Mouse (Mus musculus) brain, embryonic 18.5 days (tissue): ENCODE data around the gene Card19.

ENCODE experiments used
- DNase-seq: peaks from one replicate; pipeline ENCODE4 v3.0.0-alpha.2; 2012; ENCODE audit warnings: low read depth, low spot score

The Card19 gene

DNA sequence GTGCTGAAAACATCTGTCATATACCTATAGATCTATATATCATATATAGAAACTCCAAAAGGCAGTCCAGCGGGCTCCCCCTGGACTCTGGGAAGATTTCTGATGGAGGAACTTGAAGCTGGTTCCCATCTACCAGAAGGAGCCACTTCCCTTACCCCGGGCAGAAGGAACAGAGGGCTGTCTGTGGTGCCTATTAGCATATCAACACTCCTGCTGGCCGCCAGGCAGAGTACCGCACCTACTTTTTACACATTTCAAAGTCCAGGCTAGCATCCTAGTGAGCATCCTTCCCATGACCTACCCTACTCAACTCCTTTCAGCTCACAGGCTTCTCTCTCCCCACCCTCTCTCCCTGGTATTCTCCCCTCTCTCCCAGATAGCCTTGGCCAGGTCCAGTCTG, 9.8 kb upstream of the Card19 start:
- DNase-seq: no peak

DNA sequence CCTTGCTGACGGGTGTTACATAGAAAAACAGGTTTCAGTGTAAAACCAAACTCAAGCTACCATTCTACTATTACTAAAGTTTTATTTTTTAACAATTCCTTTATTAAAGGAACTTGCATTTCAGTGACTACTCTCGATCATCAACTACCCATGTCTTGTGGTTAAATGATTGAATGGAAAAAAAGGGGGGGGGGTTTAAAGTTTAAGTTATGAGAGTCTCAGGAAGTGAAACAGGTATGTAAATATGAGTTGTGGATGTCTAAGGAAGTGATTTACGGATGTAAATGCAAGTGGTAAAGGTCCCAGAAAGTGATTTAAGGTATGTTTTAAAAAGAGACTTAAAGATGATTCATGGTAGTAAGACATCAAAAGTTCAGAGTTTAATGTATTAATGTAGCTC, 9.3 kb upstream of the Card19 start:
- DNase-seq: no peak

DNA sequence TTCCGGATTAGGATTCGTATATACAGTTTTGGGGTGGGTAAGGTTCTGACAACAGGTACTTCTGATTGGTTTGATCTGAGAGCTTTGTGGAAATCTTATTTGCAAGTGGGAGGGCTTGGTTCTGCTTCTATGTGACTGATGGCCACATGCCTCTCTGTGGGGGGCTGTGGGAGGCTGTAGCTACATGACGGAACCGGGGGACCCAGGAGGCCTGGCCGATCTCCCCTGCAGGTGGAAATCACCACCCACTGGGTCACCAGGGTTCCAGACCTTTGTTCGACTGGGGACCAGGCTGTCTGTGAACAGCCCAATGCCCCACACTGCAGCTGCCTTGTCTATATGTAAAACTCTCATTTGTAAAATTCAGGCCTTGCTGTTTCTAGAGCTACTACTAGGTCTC, 8.9 kb upstream of the Card19 start:
- no peak for DNase-seq

DNA sequence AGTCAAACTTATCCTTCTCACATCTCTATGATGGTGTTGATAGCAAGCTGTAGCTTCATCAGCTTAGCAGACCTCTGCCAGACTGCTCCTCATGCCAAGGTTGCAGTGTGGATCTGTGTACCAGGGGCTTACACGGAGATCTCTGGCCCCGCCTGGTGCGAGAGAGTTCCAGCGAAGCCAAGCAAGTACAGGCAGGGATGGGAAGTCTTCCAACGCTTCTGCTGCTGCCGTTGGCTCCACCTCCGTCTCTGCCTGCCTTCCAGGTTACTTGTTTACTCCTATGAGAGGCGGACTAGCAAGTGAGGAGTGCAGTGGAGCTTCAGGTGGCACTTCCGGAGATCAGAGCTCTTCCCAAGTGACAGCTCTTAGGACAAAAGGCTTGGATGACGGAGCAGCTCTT, 8.5 kb upstream of the Card19 start:
- DNase-seq: no peak

DNA sequence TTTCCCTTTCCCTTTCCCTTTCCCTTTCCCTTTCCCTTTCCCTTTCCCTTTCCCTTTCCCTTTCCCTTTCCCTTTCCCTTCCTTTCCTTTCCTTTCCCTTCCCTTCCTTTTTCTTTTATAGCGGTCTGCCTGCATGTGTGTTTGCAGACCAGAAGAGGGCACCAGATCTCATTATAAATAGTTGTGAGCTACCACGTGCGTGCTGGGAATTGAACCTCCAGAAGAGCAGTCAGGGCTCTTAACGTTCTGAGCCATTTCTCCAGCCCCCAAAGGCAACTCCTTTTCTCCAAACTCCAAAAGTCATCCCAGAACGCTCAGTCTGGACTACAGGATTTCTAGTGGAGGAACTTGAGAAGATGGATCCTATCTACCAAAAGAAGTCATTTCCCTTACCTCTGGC, 5.1 kb upstream of the Card19 start:
- no peak for DNase-seq

DNA sequence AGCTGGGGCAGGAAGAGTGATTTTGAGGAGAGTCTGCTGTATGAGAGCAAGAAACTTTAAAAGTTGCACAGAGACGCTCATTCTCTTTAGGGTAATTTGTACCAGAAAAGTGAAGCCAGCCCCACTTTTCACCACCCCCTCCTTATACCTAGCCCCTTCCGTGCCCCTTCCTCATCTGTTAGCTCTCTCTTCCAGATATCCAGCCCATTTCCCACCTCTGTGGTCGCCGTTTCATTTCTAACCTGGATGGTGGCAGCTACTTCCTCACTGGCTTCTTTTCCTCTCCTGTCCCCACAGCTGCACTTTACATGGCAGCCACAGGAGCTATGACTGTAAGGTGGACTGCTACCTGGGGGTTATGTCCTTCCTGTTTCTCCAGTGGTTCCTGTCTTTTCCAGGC, 3.5 kb upstream of the Card19 start:
- DNase-seq: no peak

DNA sequence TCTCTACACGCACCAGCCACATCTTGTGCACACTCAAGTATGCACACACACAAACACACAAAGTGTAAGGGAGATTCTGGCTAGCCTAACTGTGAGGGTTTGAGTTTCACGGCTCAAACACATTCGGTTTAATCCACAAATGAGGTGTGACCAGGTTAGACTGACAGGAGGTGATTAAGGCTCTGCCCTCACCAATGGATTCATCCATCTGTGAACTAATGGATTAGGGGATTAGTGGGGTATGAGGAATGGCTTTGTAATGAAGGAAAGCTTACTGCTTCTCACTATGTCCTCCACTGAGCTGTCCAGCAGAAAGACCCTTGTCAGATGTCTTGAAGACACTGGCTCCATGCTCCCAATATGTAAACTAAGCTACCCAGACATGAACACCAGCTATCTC, 2.8 kb upstream of the Card19 start:
- no peak for DNase-seq

DNA sequence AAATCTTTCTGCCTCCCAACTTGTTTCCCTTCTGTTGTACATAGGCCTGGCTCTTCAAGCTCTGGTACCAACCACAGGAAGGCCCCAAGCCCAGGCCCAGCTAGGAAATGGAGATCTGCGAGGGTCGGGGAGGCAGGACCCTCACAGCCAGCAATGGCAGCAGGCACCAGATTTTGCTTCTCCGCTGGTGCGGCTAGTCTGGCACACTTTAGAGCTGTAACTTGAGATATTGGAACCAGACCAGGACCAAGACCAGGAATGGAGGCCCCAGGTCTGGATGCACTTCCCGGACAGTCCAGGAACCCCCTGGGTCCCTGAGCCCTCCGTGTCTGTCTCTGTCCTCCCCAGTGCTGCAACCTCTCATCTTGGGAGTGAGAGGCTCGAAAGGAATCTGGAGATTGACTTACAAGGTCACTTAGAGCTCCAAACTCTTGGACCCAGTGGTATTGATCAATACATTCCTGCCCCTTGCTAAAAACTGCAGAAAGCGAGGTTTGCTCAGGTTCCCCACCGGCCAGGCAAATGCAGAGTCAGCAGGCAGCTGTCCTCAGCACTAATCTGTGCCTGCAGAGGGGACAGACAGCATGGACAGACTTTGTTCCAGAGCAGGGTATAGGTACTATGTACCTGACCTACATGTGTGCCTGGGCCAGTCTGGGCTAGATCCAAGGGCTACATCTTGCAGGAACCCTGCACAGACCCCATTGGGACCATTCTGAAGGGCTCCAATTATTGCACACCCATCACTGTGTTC, 1.1 kb upstream of the Card19 start:
- DNase-seq: no peak

DNA sequence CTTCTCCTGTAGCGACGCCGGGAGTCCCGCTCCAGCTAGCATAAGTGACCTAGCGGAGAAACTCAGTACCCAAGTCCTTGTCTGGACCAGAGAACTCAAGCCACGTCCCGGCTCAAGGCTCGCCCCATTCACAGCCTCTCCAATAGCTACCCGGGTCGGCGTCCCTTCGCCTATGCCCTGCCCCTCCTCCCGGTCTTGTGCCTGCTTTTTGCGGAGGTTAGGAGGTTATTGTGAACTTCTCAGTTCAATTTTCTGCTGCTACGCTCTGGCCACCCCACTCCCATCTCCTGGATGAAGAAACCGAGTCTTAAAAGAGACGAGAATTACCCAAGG, 349 bp upstream of the Card19 start:
- DNase-seq: no peak

DNA sequence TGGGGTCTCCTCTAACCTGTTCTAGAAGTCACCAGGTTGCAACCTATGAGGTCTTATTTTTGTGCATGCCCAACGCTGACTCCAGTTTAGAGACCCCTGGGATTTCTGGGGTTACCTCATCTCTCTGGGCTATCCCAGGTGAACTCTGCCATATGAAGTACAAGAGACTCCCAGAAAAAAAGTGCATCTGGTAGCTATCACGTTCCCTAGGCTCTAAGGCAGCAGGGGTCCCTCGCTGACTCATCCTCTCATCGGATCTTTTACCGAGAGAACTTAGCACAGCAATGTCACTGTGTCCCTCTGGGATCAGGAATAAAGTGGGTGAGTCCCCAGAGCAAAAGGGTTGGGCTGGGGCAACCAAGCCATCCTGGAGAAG, 721 bp downstream of the Card19 start:
- no peak for DNase-seq

DNA sequence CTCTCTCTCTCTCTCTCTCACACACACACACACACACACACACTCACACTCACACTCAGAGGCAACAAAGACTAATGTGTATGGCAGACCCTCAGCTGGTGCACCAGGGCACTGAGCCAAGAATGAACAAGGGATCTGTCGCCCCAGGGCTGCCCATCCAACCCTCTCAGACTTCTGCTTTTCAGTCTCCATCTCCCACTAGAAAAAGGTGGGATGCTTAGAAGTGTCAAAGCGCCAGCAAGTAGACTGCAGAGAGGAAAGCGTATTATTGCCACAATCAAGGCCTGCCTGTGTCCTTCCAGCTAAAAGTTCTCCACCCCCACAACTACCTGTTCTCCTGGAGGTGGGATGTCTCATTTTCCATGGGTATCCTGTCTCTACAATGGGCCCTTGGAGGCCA, 1.4 kb downstream of the Card19 start:
- no peak for DNase-seq

DNA sequence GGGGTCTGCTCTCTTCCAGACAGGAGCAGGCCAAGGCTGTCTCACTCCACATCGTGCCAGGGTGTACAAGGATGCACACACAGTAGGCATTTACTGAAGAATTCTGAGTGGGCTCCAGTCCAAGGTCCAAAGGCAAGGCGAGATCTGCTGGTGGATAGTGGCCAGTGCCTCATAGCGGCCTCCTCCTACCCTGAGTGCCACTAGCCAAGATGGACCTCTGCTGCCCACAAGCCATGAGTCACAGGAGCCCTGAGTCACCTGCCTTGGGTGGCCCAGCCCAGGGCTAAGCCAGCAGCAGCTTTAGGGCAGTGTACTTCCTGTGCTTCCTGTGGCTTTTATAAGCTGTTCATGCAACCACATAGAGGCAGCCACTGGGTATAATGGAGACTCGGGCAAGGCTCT, 2.3 kb downstream of the Card19 start:
- no peak for DNase-seq

DNA sequence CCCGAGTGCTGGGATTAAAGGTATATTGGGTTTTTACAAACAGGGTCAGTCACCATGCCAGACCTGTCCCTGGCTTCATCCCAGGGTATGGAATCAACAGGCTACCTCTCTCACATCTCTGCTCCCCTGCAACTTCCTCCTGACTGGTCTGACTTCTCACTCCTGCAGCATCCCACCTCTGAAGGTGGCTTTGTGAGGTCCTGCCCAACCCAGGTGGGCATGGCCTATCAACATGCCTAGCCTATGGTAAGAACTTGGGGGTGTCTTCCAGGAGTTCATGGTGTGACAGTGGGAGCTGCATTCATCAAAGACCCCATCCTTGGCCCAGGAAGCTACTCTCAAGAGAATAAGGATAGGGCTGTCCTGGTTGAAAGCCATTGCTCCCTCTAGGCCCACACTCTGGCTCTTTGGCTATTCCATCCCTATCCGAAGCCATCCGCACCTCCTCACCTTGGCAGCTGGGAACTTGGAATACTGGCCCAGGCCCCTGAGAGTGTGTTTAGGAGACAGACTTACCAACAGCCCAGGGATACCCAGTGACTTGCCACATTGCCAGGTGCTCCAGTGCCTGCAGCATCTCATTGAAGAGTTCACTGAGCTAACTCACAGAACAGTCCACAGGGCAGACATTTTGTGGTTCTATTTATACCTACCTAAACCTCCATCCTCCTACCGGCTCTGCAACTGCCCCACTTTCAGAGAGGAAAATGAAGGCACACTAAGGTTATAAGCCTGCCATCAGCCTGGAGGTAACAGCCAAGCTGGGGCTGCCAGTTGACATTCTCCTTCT, 2.9 kb downstream of the Card19 start:
- DNase-seq: no peak

DNA sequence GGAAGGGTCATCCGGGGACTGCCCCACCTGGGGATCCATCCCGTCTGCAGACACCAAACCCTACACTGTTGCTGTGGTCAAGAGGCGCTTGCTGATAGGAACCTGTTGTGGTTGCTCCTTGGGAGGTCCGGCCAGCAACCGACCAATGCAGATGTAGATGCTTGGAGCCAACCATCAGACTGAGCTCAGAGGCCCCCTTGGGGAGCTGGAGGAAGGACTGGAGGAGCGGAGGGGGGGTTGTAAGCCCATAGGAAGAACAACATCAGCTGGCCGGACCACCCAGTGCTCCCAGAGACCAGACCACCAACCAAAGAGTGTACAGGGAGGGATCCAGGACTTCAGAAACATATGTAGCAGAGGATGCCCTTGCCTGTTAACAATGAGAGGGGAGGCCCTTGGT, 6.5 kb downstream of the Card19 start:
- no peak for DNase-seq

DNA sequence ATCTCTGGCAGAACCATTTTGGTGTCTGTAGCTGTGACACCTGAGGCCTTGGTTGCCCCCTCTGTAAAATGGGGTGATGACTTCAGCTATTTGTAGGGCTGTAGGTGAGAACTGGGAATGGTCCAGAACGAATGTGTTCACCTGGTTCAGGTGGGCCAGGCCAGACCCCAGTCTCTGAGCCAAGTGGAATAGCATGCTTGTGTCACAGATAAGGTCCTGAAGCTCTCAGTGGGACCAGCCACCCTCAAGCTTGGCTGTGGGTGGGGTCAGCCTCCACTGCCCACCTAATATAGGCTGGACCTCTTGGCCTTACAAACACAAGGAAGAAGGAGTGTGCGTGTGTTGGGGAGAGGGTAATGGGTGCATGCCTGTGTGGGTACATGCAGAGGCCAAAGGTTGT, 9.5 kb downstream of the Card19 start:
- DNase-seq: no peak

DNA sequence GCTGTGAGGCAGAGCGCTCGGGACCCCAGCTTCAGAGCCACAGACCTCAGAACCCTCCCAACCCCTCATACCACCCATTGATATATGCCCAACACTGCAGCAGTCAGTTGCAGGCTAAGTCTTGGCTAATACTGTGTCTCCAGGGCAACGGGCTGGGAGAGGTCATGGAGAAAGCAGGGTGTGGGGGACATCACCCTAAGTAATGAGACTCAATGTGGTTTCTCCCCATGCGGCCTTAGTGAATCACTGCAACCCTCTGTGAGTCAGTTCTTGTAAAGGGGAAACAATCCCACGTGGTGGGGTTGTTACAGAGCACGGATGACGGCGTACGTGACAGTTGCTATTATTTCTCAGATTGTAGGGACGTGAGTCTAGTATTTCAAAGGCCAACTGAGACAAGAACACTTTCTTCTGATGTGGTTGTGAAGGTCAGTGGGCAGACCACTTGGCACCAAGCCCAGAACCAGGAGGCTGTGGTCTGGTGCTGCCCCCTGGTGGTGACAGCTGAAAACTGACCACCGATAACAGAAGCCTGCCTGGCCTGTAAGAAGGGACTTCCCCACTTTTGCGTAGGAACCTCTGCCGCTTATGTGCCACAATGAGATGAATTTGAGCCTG, 10.3 kb downstream of the Card19 start:
- DNase-seq: no peak

DNA sequence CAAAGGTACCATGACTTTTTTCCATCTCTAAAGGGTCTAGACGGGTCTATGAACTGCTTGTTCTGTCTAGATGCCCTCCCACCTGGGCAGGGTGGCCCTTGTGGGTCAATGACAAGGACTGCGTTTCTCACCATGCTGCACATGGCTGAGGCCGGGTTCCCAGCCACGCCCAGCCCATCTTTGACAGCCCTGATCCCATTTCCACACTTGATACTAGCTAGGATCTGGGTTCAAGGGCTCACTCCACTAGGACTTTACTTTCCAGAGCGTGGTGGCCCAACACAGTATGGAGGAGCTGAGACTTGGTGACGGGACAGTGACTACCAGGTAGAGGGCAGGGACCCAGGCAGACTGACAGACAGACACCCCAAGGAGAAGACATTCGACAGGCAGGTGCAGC, 13.3 kb downstream of the Card19 start:
- no peak for DNase-seq

DNA sequence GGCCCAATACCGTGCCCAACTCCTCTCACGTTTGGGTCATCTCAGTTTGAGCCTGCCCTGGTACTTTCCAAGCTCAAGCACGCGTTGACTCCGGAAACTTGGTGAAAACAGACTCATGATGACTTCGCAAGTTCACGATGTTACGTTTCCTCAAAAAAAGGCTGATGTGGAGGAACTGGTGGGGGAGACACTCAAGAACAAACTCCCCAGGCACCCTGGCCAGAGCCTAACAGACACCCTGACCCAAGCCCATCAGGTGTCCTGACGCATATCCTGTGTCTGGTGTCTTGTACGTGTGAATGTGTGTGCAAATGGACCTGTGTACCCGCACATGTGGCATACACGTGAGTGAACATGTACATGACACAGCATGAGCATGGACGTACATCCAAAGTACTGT, 15.1 kb downstream of the Card19 start:
- no peak for DNase-seq

DNA sequence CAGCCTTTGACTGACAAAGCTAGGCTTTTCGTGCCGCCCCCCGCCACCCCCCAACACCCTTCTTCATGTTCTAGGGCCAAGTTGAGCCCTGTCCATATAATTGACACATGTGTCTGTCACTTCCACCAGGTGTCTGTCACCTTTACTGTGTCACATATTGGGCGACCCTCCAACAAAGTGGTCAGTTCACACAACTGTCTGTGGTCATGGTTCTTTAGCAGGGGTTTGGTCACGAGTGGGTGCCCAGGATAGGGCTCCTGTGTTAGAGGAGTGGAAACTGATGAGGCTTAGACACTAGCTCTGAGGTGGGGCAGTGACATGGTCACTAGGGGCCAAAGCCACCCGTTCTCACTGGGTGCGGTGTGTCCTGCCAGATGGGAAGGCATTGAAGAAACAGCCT, 15.9 kb downstream of the Card19 start:
- no peak for DNase-seq

DNA sequence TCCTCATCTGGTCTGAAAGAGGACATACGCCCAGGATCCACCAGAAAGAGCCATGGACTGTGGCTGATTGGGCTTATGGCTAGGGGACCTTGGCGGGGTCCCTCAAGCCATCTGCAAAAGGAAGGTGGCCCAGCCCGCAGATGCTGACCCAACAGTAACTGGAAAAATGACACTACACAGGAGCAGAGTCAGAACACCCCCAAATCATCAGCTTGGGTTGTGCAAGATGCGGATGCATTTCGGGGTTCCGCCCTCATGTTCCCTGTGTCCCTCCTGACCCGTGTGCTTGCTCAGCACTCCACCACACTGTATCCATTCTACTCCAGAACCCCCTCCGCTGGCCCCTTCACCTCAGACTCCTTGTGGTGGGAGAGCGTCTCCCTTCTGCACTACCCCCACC, 17.1 kb downstream of the Card19 start:
- DNase-seq: no peak

DNA sequence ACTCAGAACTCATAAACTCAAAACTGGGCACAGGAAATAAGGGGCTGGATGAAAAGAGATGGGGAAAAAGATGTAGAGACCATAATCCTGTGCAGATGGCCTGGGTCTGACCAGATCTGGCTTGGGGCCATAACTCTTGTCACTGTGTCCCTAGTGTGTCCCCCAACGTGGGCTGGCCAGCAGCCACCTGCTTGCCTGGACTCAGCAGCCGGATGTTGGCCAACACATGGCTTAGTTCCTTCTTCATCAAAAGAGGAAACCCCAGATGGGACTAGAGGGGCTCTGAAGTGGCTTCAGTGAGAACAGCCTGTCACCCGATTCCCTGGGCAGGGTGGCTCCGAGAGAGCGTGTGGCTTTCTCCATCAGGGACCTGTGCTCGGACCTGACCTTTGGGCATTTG, 19.1 kb downstream of the Card19 start:
- no peak for DNase-seq

DNA sequence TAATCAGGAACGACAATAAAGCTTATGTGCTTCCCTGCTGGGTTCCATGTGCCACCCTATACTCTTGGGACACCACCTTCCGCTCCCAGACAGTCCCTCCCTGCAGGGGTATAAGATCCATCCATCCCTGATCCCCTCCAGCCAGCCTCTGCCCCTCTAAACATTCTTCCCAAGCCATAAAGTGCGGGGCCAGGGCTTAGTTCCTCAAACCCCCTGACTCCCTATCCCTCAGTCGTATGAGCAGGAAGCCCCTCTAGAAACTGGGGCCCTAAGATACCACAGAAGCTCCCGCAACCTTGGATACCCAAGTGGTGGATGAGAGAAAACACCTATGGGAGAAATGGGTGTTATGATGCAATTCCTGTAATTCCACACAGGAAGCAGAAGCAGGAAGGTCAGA, 19.6 kb downstream of the Card19 start:
- DNase-seq: no peak

DNA sequence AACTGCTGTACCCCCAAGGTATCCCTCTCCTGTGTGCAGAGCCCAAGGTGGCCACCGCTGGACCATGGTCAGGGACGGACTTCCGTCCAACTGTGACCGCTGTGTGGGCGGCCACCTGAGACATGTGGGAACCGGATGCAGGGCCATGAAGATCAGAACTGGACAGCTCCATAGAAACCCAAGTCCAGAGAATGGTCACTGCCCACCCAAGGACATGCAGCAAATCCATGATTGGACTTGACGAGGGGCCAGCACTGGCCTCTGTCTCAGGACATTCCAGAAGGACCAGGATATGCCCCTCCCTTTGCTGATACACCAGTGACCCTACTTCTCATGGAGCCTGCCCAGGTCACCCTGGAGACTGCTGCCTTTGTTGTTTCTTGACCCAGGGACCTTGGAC, 20.2 kb downstream of the Card19 start:
- no peak for DNase-seq
